Mouse (Mus musculus): ENCODE results near the gene Tifab.

GRCm38 (mm10) chr13:56172106-56172505, 6.6 kb downstream of the Tifab start:
- TF ChIP-seq ZC3H11A (IDR thresholded peaks at IDR 0.05; ENCODE audit: borderline replicate concordance, low read depth, low read length) (no peak), MAFK (IDR thresholded peaks at IDR 0.05; ENCODE audit: insufficient read depth, low read depth, low read length) (no peak), HCFC1 (IDR thresholded peaks at IDR 0.05; ENCODE audit: borderline replicate concordance, insufficient read depth, low read length) (no peak), ZNF384 (IDR thresholded peaks at IDR 0.05; ENCODE audit: low read depth, low read length) (no peak), CHD2 (IDR thresholded peaks at IDR 0.05; ENCODE audit: low read depth, low read length) (no peak)

All from ES-E14 (cell line).